Mouse (Mus musculus): ENCODE data around the gene Strn3. TPM values are rescaled to one million over a fixed set of nuclear protein-coding genes. Genes with fewer than 3 reads are reported as not detected.

Strn3 gene
- 19.3 and 19.9 TPM in 2 replicates for polyA plus RNA-seq (2012; rRNA removed)

- Histone ChIP-seq H3K4me3 (replicated peaks; ENCODE audit: extremely low read depth, low read depth, low read length) (peak within 1 kb of the TSS; percentile 86), H3K4me1 (ENCODE audit: control insufficient read depth, insufficient read depth, low read length) (peaks cover 21% of the 10 kb centered on the region)
- TF ChIP-seq POLR2A (IDR thresholded peaks at IDR 0.05; ENCODE audit: borderline replicate concordance, extremely low read depth, low read depth, low read length) (peak; percentile 81), CTCF (IDR thresholded peaks at IDR 0.05; ENCODE audit: insufficient read depth, low read length) (no peak)
- peak; percentile 92 for DNase-seq
- WGBS = under 1% methylated on average over 45 of the region's 56 CpGs
Observed at GRCm38 (mm10) chr12:51691845-51692632, at the start of gene Strn3. TSS of gene Strn3 (minus strand) at chr12:51691897.

- 46% methylated on average over 1 of the region's 1 CpGs for WGBS
- no peak for DNase-seq
- H3K4me1 ChIP-seq (ENCODE audit: control insufficient read depth, insufficient read depth, low read length) = no peaks in the 10 kb centered on the region
- no peak overlapping the region for H3K4me3 ChIP-seq (replicated peaks; ENCODE audit: extremely low read depth, low read depth, low read length)
- no peak for TF ChIP-seq CTCF (IDR thresholded peaks at IDR 0.05; ENCODE audit: insufficient read depth, low read length)
- no peak for TF ChIP-seq POLR2A (IDR thresholded peaks at IDR 0.05; ENCODE audit: borderline replicate concordance, extremely low read depth, low read depth, low read length)
Observed at GRCm38 (mm10) chr12:51736807-51737206, 45.1 kb upstream of the Strn3 start.

- TF ChIP-seq POLR2A (IDR thresholded peaks at IDR 0.05; ENCODE audit: borderline replicate concordance, extremely low read depth, low read depth, low read length) = no peak
- no peak for TF ChIP-seq CTCF (IDR thresholded peaks at IDR 0.05; ENCODE audit: insufficient read depth, low read length)
- no peak overlapping the region for H3K4me3 ChIP-seq (replicated peaks; ENCODE audit: extremely low read depth, low read depth, low read length)
- H3K4me1 ChIP-seq (ENCODE audit: control insufficient read depth, insufficient read depth, low read length) = no peaks in the 10 kb centered on the region
- 75% methylated on average over 3 of the region's 3 CpGs for WGBS
- no peak for DNase-seq
Observed at GRCm38 (mm10) chr12:51736381-51736780, 44.7 kb upstream of the Strn3 start.

GRCm38 (mm10) chr12:51735840-51736271 lies 44.2 kb upstream of the Strn3 start:
- no peak overlapping the region for H3K4me3 ChIP-seq (replicated peaks; ENCODE audit: extremely low read depth, low read depth, low read length)
- no peaks in the 10 kb centered on the region for H3K4me1 ChIP-seq (ENCODE audit: control insufficient read depth, insufficient read depth, low read length)
- TF ChIP-seq POLR2A (IDR thresholded peaks at IDR 0.05; ENCODE audit: borderline replicate concordance, extremely low read depth, low read depth, low read length) (no peak), CTCF (IDR thresholded peaks at IDR 0.05; ENCODE audit: insufficient read depth, low read length) (no peak)
- WGBS = 46% methylated on average over 7 of the region's 7 CpGs
- no peak for DNase-seq

- no peaks in the 10 kb centered on the region; the same call in 1 of the 2 replicates for H3K4me1 ChIP-seq (ENCODE audit: control insufficient read depth, insufficient read depth, low read length)
- DNase-seq = peak; percentile 25
- peak overlapping the region; percentile 55 for H3K4me3 ChIP-seq (replicated peaks; ENCODE audit: extremely low read depth, low read depth, low read length)
- 53% methylated on average over 14 of the region's 14 CpGs for WGBS
- no peak for TF ChIP-seq CTCF (IDR thresholded peaks at IDR 0.05; ENCODE audit: insufficient read depth, low read length)
- no peak for TF ChIP-seq POLR2A (IDR thresholded peaks at IDR 0.05; ENCODE audit: borderline replicate concordance, extremely low read depth, low read depth, low read length)
Observed at GRCm38 (mm10) chr12:51734605-51735211, 43.0 kb upstream of the Strn3 start.

- 96% methylated on average over 9 of the region's 9 CpGs for whole genome bisulfite sequencing
- TF ChIP-seq CTCF (IDR thresholded peaks at IDR 0.05; ENCODE audit: insufficient read depth, low read length) = no peak
- no peak for TF ChIP-seq POLR2A (IDR thresholded peaks at IDR 0.05; ENCODE audit: borderline replicate concordance, extremely low read depth, low read depth, low read length)
Observed at GRCm38 (mm10) chr12:51729827-51730226, 38.1 kb upstream of the Strn3 start.

GRCm38 (mm10) chr12:51729058-51729457 lies 37.4 kb upstream of the Strn3 start:
- Histone ChIP-seq H3K4me1 (ENCODE audit: control insufficient read depth, insufficient read depth, low read length) (no peaks in the 10 kb centered on the region; the same call in 1 of the 2 replicates), H3K4me3 (replicated peaks; ENCODE audit: extremely low read depth, low read depth, low read length) (no peak overlapping the region)
- TF ChIP-seq CTCF (IDR thresholded peaks at IDR 0.05; ENCODE audit: insufficient read depth, low read length) (no peak), POLR2A (IDR thresholded peaks at IDR 0.05; ENCODE audit: borderline replicate concordance, extremely low read depth, low read depth, low read length) (no peak)
- DNase-seq = no peak
- 28% methylated on average over 11 of the region's 11 CpGs for WGBS

More at GRCm38 (mm10) chr12:51729827-51730226, 38.1 kb upstream of the Strn3 start:
- Histone ChIP-seq H3K4me3 (replicated peaks; ENCODE audit: extremely low read depth, low read depth, low read length) (no peak overlapping the region), H3K4me1 (ENCODE audit: control insufficient read depth, insufficient read depth, low read length) (no peaks in the 10 kb centered on the region; the same call in 1 of the 2 replicates)
- DNase-seq = no peak

- TF ChIP-seq POLR2A (IDR thresholded peaks at IDR 0.05; ENCODE audit: borderline replicate concordance, extremely low read depth, low read depth, low read length) (no peak), CTCF (IDR thresholded peaks at IDR 0.05; ENCODE audit: insufficient read depth, low read length) (no peak)
- Histone ChIP-seq H3K4me3 (replicated peaks; ENCODE audit: extremely low read depth, low read depth, low read length) (no peak overlapping the region), H3K4me1 (ENCODE audit: control insufficient read depth, insufficient read depth, low read length) (no peaks in the 10 kb centered on the region)
- no peak for DNase-seq
- 87% methylated on average over 8 of the region's 8 CpGs for WGBS
Observed at GRCm38 (mm10) chr12:51721836-51722235, 30.1 kb upstream of the Strn3 start.

- Histone ChIP-seq H3K4me3 (replicated peaks; ENCODE audit: extremely low read depth, low read depth, low read length) (no peak overlapping the region), H3K4me1 (ENCODE audit: control insufficient read depth, insufficient read depth, low read length) (no peaks in the 10 kb centered on the region)
- DNase-seq = no peak
- TF ChIP-seq POLR2A (IDR thresholded peaks at IDR 0.05; ENCODE audit: borderline replicate concordance, extremely low read depth, low read depth, low read length) = no peak
- no peak for TF ChIP-seq CTCF (IDR thresholded peaks at IDR 0.05; ENCODE audit: insufficient read depth, low read length)
- WGBS = 78% methylated on average over 6 of the region's 6 CpGs
Observed at GRCm38 (mm10) chr12:51718617-51719016, 26.9 kb upstream of the Strn3 start.

All from lung, adult 2 months (tissue).